Mouse (Mus musculus): ENCODE data around the gene Rnf7.

Rnf7 gene

DNA sequence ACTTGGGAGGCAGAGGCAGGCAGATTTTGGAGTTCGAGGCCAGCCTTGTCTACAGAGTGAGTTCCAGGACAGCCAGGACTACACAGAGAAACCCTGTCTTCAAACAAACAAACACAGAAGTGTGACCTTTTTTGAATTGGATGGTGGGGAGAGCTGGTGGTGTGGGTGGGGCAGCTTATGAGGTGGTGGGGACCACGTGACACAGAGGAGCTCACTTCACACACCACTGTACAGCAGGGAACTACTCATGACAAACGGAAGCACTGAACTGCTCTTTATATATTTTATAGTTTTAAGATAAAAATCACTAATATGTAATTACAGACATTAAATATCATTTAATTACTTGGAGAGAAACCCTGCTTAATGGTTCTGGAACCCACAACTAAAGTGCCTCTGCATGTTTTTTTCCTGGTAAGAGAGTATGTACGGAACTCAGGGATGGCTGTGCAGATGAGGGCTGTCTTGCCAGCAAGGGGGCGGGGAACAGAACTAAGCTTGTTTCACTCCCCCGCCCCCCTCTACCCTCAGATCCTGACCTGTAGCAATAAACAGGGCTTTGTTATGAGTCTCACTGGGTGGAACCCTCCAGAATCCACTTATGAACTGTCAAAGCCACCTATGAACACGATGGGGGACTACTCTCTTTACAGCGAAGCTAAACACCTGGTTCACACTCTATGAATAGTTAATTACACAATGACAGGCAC is 8.8 kb downstream of the Rnf7 start:
- no peak for DNase-seq

- no peak for DNase-seq
Measured at GRCm38 (mm10) chr9:96463708-96464107, 14.8 kb downstream of the Rnf7 start.

DNA sequence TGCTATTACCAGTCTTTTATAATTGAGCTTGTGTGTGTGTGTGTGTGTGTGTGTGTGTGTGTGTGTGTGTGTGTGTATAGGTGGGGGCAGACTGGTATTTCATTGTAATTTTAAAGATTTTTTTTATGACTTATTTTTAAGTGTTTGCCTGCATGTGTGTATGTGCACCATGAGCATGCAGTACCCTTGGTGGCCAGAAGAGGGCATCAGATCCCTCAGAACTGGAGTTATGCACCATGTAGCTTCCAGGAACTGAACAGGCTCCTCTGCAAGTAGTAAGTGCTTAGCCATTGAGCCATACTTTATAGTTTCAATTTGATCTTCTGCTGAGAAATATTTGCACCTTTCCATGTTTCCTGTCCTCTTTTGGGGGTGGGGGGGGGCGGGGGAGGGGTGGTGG is 16.9 kb downstream of the Rnf7 start:
- no peak for DNase-seq

DNA sequence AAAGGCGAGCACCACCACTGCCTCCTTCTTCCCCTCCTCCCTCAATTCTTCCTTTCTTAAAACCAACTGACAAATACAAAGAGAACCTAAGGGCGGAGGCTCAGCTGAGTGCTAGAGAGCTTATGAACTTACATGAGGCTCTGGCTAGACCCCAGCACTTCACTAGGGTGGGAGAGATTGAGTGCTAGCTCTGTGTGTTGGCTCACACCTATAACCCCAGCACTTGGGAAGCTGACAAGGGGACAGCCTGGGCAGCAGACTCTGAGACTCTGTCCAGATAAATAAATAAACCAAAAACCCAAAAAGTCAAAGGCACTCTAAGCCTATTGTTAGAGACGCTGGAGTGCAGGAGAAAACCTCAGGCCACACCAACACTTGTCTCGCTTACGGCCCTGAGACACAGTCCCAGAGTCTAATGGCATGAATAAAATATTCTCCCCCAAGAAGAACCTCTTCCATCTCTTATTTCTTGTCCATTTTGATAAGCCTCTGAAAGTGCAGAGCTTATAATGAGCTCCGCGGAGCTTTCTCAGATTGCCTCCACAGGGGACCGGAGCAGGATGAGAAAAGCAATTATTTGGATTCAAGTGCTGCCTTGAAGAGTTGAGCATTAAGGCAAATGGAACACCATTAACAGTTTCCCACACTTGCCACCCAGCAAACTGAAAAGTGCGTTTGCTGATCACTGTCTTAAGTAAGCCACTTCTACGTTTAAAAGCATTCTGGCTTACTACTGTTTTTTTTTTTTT is 18.2 kb downstream of the Rnf7 start:
- DNase-seq: no peak

DNA sequence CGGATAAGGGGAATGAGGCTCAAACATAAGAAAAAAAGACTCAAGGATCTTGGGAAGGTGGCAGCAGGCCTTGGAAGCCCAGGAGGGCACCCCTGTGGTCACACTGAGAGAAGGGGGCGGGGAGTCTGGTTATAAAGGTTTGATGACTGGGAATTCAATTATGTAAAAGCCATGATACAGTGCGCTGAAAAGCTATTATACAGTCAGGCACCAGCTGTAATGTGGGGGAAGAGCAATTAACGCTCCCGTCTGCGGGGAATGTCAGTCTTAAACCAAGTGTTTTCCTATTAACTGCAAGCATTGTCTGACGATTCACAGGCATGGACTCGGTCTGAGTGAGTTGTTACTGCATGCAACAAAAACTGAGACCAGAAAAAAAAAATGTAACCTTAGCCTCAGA is 22.9 kb downstream of the Rnf7 start:
- DNase-seq: no peak

DNA sequence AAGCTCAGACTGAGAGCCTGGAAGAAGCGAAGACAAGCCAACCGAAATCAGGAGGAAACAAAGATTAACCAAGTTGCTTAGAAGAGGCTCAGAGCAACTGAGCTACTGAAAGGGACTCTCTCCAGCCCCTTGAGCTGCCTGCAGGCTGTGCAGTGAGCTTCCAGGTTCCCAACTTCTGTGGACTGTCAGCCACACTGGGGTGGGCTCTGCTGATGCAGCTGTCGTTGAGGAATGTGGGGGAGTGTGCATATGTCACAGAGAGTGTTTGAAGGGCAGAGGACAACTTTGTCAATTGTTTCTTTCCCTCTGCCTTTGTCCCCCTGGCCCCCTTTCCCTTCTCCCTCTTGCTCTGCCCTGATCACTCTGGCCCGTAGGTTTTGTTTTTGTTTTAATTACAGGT is 25.5 kb downstream of the Rnf7 start:
- DNase-seq: no peak

DNA sequence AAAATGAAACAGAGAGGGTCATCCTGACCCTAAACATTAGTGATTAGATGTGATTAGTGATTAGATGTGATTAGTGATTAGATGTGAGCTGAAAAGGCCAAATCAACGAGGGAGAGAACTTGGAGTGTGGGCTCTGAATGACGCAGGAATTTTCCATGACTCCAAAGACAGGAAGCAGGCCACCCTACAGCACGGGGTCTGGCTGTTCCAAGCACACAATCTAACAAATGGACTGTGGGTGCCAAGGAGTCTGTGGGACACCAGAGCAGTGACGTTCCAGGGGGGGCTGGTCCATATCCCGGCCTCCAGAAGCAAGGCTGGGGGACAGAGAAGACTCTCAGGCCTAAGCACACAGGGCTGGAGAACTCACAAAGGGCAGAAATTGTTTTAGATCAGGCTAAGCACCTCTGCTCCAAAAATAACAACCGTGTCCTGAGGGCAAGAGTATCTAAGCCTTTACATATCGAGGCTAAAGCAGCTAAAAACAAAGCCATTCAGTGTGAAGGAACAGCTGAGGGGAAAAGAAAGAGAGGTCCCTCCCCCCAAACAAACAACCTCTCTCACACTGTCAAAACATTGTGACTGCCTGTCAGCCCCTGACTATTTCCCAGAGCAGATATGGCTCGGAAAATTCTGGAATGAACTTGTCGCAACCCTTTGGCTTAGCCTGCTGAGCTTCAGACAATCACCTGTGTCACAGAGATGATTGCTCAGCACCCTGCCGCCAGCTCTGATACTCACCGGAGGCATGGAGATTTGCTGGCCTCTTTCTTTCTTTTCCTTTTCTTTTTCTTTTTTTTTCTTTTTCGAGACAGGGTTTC is 27.4 kb downstream of the Rnf7 start:
- no peak for DNase-seq

DNA sequence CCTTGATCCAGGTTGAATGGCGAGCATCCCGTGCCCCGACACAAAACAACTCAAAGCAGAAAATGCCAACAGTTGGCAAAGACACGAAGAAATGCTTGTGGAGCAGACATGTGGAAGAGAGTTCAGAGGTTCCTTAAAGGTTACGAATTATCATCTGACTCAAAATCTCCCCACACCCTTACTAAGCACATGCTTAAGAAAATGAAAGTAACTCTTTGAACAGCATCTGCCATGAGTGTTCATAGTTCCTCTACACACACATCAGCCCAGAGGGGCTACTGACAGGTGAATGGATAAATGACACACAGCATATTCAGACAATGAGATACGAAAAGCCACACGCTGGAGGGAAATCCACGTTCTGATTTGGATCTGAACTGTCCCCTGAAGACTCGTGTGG is 29.0 kb downstream of the Rnf7 start:
- DNase-seq: no peak

GRCm38 (mm10) chr9:96445351-96445750 is 33.1 kb downstream of the Rnf7 start:
- no peak for DNase-seq

DNA sequence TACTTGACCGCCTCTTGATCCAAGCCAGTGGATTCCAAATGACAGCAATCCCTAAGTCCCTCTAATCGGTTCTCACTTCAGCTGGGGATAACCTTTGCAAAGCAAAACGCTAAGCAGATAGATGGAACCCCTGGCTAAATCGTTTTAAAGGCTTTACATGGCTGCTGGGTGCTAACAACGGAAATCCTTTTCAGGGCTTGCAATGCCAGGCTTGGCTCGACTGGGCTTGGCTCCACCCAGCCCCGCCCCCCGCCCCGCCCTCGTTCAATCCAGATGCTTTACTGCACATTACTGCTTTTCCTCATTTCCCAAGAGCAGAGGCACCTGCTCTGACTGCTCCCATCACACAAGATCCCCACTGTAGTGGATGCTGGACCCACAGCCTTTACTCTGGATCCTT is 36.4 kb downstream of the Rnf7 start:
- peak; percentile 43 for DNase-seq

DNA sequence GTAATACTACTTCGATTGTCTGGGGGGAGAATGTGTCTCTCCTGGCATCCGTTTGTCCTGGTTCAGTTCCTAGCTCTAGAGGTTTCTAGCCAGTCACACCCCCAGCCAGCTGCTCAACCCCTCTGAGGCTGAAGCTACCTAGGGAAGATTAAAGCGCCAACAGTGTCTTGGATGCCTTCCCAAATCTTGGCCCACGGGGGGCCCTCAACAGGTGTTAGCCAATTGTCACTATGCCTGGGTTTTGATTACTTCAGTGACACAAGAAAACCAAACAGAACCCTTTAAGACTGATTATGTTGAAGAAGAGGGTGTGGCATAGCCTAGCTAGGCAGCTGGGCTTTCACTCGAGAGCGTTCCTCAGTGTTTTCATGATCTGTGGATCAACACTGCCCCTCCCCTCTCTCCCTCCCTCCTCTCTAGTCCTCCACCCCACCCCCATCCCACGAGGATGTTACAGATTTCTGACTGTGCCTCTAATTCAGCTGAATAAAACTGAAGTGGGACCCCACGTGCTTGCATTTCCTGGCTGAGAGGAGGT is 40.1 kb downstream of the Rnf7 start:
- peak; percentile 69 for DNase-seq

DNA sequence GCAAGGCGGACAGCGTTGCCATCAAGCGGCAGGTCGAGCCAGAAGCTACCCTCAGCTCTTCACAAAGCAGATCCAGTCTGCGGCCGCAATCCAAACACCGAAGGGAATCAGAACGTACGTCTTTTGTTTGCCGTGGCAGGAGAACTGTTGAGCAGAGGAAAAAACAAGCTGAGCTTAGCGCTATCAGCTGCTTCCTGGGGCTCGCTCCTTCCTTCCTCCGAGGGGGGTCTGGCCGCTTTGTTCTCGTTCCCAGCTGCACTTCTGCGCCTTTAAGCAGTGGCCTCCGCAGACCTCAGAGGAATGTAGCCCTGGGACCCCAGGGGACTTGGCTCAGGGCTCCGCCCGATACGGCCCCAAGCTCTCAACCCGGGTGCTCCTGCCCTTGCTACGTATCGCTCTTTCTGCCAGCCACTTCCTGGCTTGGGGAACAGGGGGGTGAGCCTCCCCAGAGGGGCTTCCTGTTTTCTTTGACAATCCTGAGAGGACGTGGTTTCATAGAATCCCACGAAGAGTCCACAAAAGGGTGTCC is 40.6 kb downstream of the Rnf7 start:
- peak; percentile 76 for DNase-seq

- peak; percentile 46 for DNase-seq
Measured at GRCm38 (mm10) chr9:96436901-96437804, 41.3 kb downstream of the Rnf7 start.

DNA sequence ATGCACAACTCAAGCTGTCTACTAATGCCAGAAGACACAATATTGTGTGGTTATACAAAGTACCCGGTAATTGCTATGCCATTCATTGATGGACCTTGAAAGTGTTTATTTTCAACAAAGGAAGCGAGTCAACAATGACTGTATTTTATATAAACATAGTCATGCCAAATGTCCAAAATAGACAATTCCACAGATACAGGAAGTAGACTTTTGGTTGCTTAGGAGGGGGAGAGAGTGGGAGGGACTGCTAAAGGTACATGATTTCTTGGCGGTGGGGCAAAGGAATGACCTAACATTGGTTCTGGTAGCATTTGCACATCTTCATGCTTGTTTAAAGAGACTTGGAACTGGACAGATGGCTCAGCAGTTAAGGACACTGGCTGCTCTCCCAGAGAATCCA is 45.9 kb downstream of the Rnf7 start:
- DNase-seq: no peak

- DNase-seq: no peak
Measured at GRCm38 (mm10) chr9:96431081-96431480, 47.4 kb downstream of the Rnf7 start.

DNA sequence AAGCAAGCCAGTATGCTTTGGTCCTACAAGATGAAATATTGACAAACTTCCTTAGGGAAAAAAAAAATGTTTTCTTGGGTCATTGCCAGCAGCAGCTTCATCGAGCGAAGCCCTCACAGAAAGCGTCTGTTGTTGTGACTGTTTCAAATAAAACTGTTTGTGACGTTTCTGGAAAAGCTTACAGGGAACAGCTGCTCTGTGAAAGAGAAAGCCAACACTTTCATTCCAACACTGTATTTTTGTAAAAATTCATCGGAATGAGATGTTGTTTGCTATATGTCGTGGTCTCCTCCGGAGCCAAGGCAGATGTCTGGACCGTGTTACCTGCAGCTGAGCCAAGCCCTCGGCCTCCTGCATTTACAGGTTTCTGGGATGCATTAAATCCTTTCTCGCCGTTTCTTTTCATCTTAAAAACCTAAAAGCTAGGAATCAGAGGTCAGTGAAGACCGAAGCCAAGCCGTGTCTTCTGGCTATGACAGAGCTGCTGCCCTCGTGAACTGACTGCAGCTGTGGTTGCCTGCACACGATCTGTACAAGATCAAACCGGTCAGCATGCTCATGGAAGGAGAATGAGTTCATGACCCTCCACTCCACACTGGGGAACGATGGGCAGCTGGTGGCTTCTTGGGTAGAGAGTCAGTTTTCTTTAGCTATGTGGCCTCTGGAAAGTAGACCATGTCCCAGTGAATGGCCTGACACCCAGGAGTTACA is 50.0 kb downstream of the Rnf7 start:
- DNase-seq: no peak

DNA sequence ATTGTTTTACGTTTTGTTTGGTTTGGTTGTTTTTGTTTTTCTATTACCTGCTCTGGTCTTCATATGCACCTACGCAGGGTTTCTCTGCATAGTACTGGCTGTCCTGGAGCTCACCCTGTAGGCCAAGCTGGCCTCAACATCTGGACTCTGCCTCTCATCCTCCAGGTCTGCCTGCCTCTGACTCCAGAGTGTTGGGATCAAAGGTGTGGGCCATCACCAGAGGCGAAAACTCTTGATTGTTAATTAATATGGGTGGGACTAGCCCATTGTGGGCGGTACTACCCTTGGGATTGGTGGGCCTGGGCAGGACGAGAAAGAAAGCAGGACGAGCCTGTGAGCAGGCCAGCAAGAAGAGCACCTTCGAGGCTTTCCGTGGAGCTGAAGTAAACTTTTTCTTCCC is 54.4 kb downstream of the Rnf7 start:
- no peak for DNase-seq

All from thymus, postnatal 4 days (tissue).